Mouse (Mus musculus): ENCODE measurements at regions not wholly inside any gene's neighbourhood (a gene's known extent, or its start where the extent isn't known, plus 50 kb on each side); places are given as distances from the start of the nearest gene placed in this dataset.
A peak's percentile ranks its signal among the peaks of the same experiment; 100 is the strongest.

GRCm38 (mm10) chr10:107982632-107983031 is 70.7 kb upstream of the Otogl start:
- Histone ChIP-seq H3K9ac (ENCODE audit: insufficient read depth, low read depth, low read length, poor library complexity, severe bottlenecking) (no peak overlapping the region), H3K36me3 (ENCODE audit: control insufficient read depth, insufficient read depth, low read length, poor library complexity, severe bottlenecking) (no peaks in the 10 kb centered on the region), H3K9me3 (ENCODE audit: control insufficient read depth, insufficient read depth, low read depth, low read length) (no peaks in the 10 kb centered on the region), H3K4me3 (ENCODE audit: insufficient read depth in 1 of 2, low read depth in 1 of 2, low read length in 2 of 2, poor library complexity in 1 of 2, severe bottlenecking in 1 of 2) (no peak overlapping the region), H3K27ac (ENCODE audit: insufficient read depth, low read depth, low read length, poor library complexity, severe bottlenecking) (no peak overlapping the region), H3K4me1 (ENCODE audit: control insufficient read depth in 2 of 2, insufficient read depth in 2 of 2, low read length in 2 of 2, poor library complexity in 1 of 2) (no peaks in the 10 kb centered on the region)
- in situ Hi-C loops (cut with MboI; ENCODE audit: low sequenced_read_pairs in 2 of 2, unreplicated experiment in 2 of 2) = no loop called here
- no peak for TF ChIP-seq CHD2 (IDR thresholded peaks at IDR 0.05; ENCODE audit: low read depth, low read length)
- TF ChIP-seq ZC3H11A (IDR thresholded peaks at IDR 0.05; ENCODE audit: borderline replicate concordance, low read depth, low read length) = no peak
- no peak for TF ChIP-seq ZNF384 (IDR thresholded peaks at IDR 0.05; ENCODE audit: low read depth, low read length)
- no peak for TF ChIP-seq HCFC1 (IDR thresholded peaks at IDR 0.05; ENCODE audit: borderline replicate concordance, insufficient read depth, low read length)
- no peak for TF ChIP-seq MAFK (IDR thresholded peaks at IDR 0.05; ENCODE audit: insufficient read depth, low read depth, low read length)
- DNase-seq (ENCODE audit: low read depth, low spot score) = no peak

- Histone ChIP-seq H3K36me3 (ENCODE audit: control insufficient read depth, insufficient read depth, low read length, poor library complexity, severe bottlenecking) (no peaks in the 10 kb centered on the region), H3K4me1 (ENCODE audit: control insufficient read depth in 2 of 2, insufficient read depth in 2 of 2, low read length in 2 of 2, poor library complexity in 1 of 2) (no peaks in the 10 kb centered on the region), H3K9ac (ENCODE audit: insufficient read depth, low read depth, low read length, poor library complexity, severe bottlenecking) (no peak overlapping the region), H3K27ac (ENCODE audit: insufficient read depth, low read depth, low read length, poor library complexity, severe bottlenecking) (no peak overlapping the region), H3K9me3 (ENCODE audit: control insufficient read depth, insufficient read depth, low read depth, low read length) (no peaks in the 10 kb centered on the region), H3K4me3 (ENCODE audit: insufficient read depth in 1 of 2, low read depth in 1 of 2, low read length in 2 of 2, poor library complexity in 1 of 2, severe bottlenecking in 1 of 2) (no peak overlapping the region)
- TF ChIP-seq HCFC1 (IDR thresholded peaks at IDR 0.05; ENCODE audit: borderline replicate concordance, insufficient read depth, low read length) (no peak), ZC3H11A (IDR thresholded peaks at IDR 0.05; ENCODE audit: borderline replicate concordance, low read depth, low read length) (no peak), ZNF384 (IDR thresholded peaks at IDR 0.05; ENCODE audit: low read depth, low read length) (no peak), MAFK (IDR thresholded peaks at IDR 0.05; ENCODE audit: insufficient read depth, low read depth, low read length) (peak; percentile 60; the same call in 1 of the 2 replicates), CHD2 (IDR thresholded peaks at IDR 0.05; ENCODE audit: low read depth, low read length) (no peak)
- no peak for DNase-seq (ENCODE audit: low read depth, low spot score)
- in situ Hi-C loops (cut with MboI; ENCODE audit: low sequenced_read_pairs in 2 of 2, unreplicated experiment in 2 of 2) = no loop called here
These were observed 70.1 kb upstream of the Otogl start for GRCm38 (mm10) chr10:107982082-107982481.

- no peaks in the 10 kb centered on the region for H3K36me3 ChIP-seq (ENCODE audit: control insufficient read depth, insufficient read depth, low read length, poor library complexity, severe bottlenecking)
- no peak overlapping the region for H3K9ac ChIP-seq (ENCODE audit: insufficient read depth, low read depth, low read length, poor library complexity, severe bottlenecking)
- in situ Hi-C loops (cut with MboI; ENCODE audit: low sequenced_read_pairs in 2 of 2, unreplicated experiment in 2 of 2) = no loop called here
- H3K9me3 ChIP-seq (ENCODE audit: control insufficient read depth, insufficient read depth, low read depth, low read length) = no peaks in the 10 kb centered on the region
- no peak overlapping the region for H3K27ac ChIP-seq (ENCODE audit: insufficient read depth, low read depth, low read length, poor library complexity, severe bottlenecking)
- no peak for DNase-seq (ENCODE audit: low read depth, low spot score)
- H3K4me1 ChIP-seq (ENCODE audit: control insufficient read depth in 2 of 2, insufficient read depth in 2 of 2, low read length in 2 of 2, poor library complexity in 1 of 2) = no peaks in the 10 kb centered on the region
- H3K4me3 ChIP-seq (ENCODE audit: insufficient read depth in 1 of 2, low read depth in 1 of 2, low read length in 2 of 2, poor library complexity in 1 of 2, severe bottlenecking in 1 of 2) = no peak overlapping the region
- TF ChIP-seq MAFK (IDR thresholded peaks at IDR 0.05; ENCODE audit: insufficient read depth, low read depth, low read length) (no peak), ZC3H11A (IDR thresholded peaks at IDR 0.05; ENCODE audit: borderline replicate concordance, low read depth, low read length) (no peak), CHD2 (IDR thresholded peaks at IDR 0.05; ENCODE audit: low read depth, low read length) (no peak), HCFC1 (IDR thresholded peaks at IDR 0.05; ENCODE audit: borderline replicate concordance, insufficient read depth, low read length) (no peak), ZNF384 (IDR thresholded peaks at IDR 0.05; ENCODE audit: low read depth, low read length) (no peak)
These were observed 64.5 kb upstream of the Otogl start for GRCm38 (mm10) chr10:107976392-107976965.

GRCm38 (mm10) chr10:107971748-107972147 is 59.8 kb upstream of the Otogl start:
- TF ChIP-seq HCFC1 (IDR thresholded peaks at IDR 0.05; ENCODE audit: borderline replicate concordance, insufficient read depth, low read length) (no peak), CHD2 (IDR thresholded peaks at IDR 0.05; ENCODE audit: low read depth, low read length) (no peak), MAFK (IDR thresholded peaks at IDR 0.05; ENCODE audit: insufficient read depth, low read depth, low read length) (no peak), ZNF384 (IDR thresholded peaks at IDR 0.05; ENCODE audit: low read depth, low read length) (no peak), ZC3H11A (IDR thresholded peaks at IDR 0.05; ENCODE audit: borderline replicate concordance, low read depth, low read length) (no peak)
- Histone ChIP-seq H3K36me3 (ENCODE audit: control insufficient read depth, insufficient read depth, low read length, poor library complexity, severe bottlenecking) (no peaks in the 10 kb centered on the region), H3K27ac (ENCODE audit: insufficient read depth, low read depth, low read length, poor library complexity, severe bottlenecking) (no peak overlapping the region), H3K4me3 (ENCODE audit: insufficient read depth in 1 of 2, low read depth in 1 of 2, low read length in 2 of 2, poor library complexity in 1 of 2, severe bottlenecking in 1 of 2) (no peak overlapping the region), H3K9ac (ENCODE audit: insufficient read depth, low read depth, low read length, poor library complexity, severe bottlenecking) (no peak overlapping the region), H3K9me3 (ENCODE audit: control insufficient read depth, insufficient read depth, low read depth, low read length) (no peaks in the 10 kb centered on the region), H3K4me1 (ENCODE audit: control insufficient read depth in 2 of 2, insufficient read depth in 2 of 2, low read length in 2 of 2, poor library complexity in 1 of 2) (no peaks in the 10 kb centered on the region)
- no peak for DNase-seq (ENCODE audit: low read depth, low spot score)
- in situ Hi-C loops (cut with MboI; ENCODE audit: low sequenced_read_pairs in 2 of 2, unreplicated experiment in 2 of 2) = no loop called here

Data from ES-E14 (cell line).